Mouse (Mus musculus): ENCODE measurements around the gene Psmg4. TPM values are rescaled to one million over a fixed set of nuclear protein-coding genes. Genes with fewer than 3 reads are reported as not detected.
A peak's percentile ranks its signal among the peaks of the same experiment; 100 is the strongest.

Gene Psmg4
- polyA plus RNA-seq, 1 experiment from 2014 or later = 50.1 TPM

- Histone ChIP-seq H3K4me3 (ENCODE audit: low read depth, low read length) (no peak overlapping the region), H3K4me1 (ENCODE audit: insufficient read depth, low read depth, low read length) (no peaks in the 10 kb centered on the region), H3K27me3 (replicated peaks; ENCODE audit: insufficient read depth, low read length) (no peaks in the 10 kb centered on the region), H3K9ac (replicated peaks; ENCODE audit: low read depth) (no peak overlapping the region), H3K27ac (ENCODE audit: low read length) (no peak overlapping the region), H3K36me3 (ENCODE audit: insufficient read depth, low read length) (no peaks in the 10 kb centered on the region), H3K9me3 (ENCODE audit: low read length) (no peaks in the 10 kb centered on the region), H3K4me2 (replicated peaks; ENCODE audit: low read depth, low read length) (no peak overlapping the region)
- TF ChIP-seq EP300 (IDR thresholded peaks at IDR 0.05) (no peak), CTCF (IDR thresholded peaks at IDR 0.05) (no peak)
- 96% methylated on average over 2 of the region's 2 CpGs for WGBS
- DNase-seq (ENCODE audit: low spot score) (no peak), ATAC-seq (no peak)
These were observed 42.2 kb upstream of the Psmg4 start for GRCm38 (mm10) chr13:34120536-34120935.

GRCm38 (mm10) chr13:34125711-34126110, 37.1 kb upstream of the Psmg4 start:
- 0 out of 2 replicates have a peak, but pooled peaks cover 2% of the 10 kb centered on the region for H3K4me1 ChIP-seq (ENCODE audit: insufficient read depth, low read depth, low read length)
- H3K36me3 ChIP-seq (ENCODE audit: insufficient read depth, low read length) = no peaks in the 10 kb centered on the region
- no peaks in the 10 kb centered on the region for H3K27me3 ChIP-seq (replicated peaks; ENCODE audit: insufficient read depth, low read length)
- H3K4me2 ChIP-seq (replicated peaks; ENCODE audit: low read depth, low read length) = no peak overlapping the region
- ATAC-seq (no peak), DNase-seq (ENCODE audit: low spot score) (no peak)
- no peak overlapping the region for H3K9ac ChIP-seq (replicated peaks; ENCODE audit: low read depth)
- TF ChIP-seq CTCF (IDR thresholded peaks at IDR 0.05) (no peak), EP300 (IDR thresholded peaks at IDR 0.05) (no peak)
- no peak overlapping the region for H3K27ac ChIP-seq (ENCODE audit: low read length)
- no peak overlapping the region for H3K4me3 ChIP-seq (ENCODE audit: low read depth, low read length)
- 61% methylated on average over 4 of the region's 4 CpGs for WGBS
- no peaks in the 10 kb centered on the region for H3K9me3 ChIP-seq (ENCODE audit: low read length)

- no peak for TF ChIP-seq CTCF (IDR thresholded peaks at IDR 0.05)
- TF ChIP-seq EP300 (IDR thresholded peaks at IDR 0.05) = no peak
- Histone ChIP-seq H3K9ac (replicated peaks; ENCODE audit: low read depth) (no peak overlapping the region), H3K27me3 (replicated peaks; ENCODE audit: insufficient read depth, low read length) (peaks cover 6% of the 10 kb centered on the region; the same call in 1 of the 2 replicates), H3K4me1 (ENCODE audit: insufficient read depth, low read depth, low read length) (0 out of 2 replicates have a peak, but pooled peaks cover 7% of the 10 kb centered on the region), H3K36me3 (ENCODE audit: insufficient read depth, low read length) (no peaks in the 10 kb centered on the region), H3K27ac (ENCODE audit: low read length) (no peak overlapping the region), H3K4me3 (ENCODE audit: low read depth, low read length) (no peak overlapping the region), H3K9me3 (ENCODE audit: low read length) (no peaks in the 10 kb centered on the region), H3K4me2 (replicated peaks; ENCODE audit: low read depth, low read length) (no peak overlapping the region)
- ATAC-seq (no peak), DNase-seq (ENCODE audit: low spot score) (no peak)
- WGBS = 76% methylated on average over 9 of the region's 9 CpGs
These were observed 34.3 kb upstream of the Psmg4 start for GRCm38 (mm10) chr13:34128276-34129114.

- TF ChIP-seq EP300 (IDR thresholded peaks at IDR 0.05) (no peak), CTCF (IDR thresholded peaks at IDR 0.05) (no peak)
- H3K9ac ChIP-seq (replicated peaks; ENCODE audit: low read depth) = no peak overlapping the region; the same call in 1 of the 2 replicates
- no peaks in the 10 kb centered on the region for H3K36me3 ChIP-seq (ENCODE audit: insufficient read depth, low read length)
- peak overlapping the region; percentile 90 for H3K4me2 ChIP-seq (replicated peaks; ENCODE audit: low read depth, low read length)
- ATAC-seq (peak; percentile 25), DNase-seq (ENCODE audit: low spot score) (peak; percentile 51)
- H3K27ac ChIP-seq (ENCODE audit: low read length) = no peak overlapping the region
- H3K27me3 ChIP-seq (replicated peaks; ENCODE audit: insufficient read depth, low read length) = peaks cover 9% of the 10 kb centered on the region; the same call in 1 of the 2 replicates
- 0 out of 2 replicates have a peak, but pooled peaks cover 10% of the 10 kb centered on the region for H3K4me1 ChIP-seq (ENCODE audit: insufficient read depth, low read depth, low read length)
- peak overlapping the region; percentile 62 for H3K4me3 ChIP-seq (ENCODE audit: low read depth, low read length)
- H3K9me3 ChIP-seq (ENCODE audit: low read length) = no peaks in the 10 kb centered on the region
- WGBS = under 1% methylated on average over 30 of the region's 31 CpGs
These were observed 33.1 kb upstream of the Psmg4 start for GRCm38 (mm10) chr13:34129485-34130225.

GRCm38 (mm10) chr13:34130226-34130731, 32.5 kb upstream of the Psmg4 start, which contains the start of gene Tubb2b:
TSS of gene Tubb2b (minus strand) at chr13:34130466.
- WGBS = under 1% methylated on average over 26 of the region's 26 CpGs
- peak within 1 kb of the TSS; percentile 62 for H3K4me3 ChIP-seq (ENCODE audit: low read depth, low read length)
- peak within 1 kb of the TSS; percentile 90 for H3K4me2 ChIP-seq (replicated peaks; ENCODE audit: low read depth, low read length)
- H3K9ac ChIP-seq (replicated peaks; ENCODE audit: low read depth) = no peak within 1 kb of the TSS; the same call in 1 of the 2 replicates
- no peaks in the 10 kb centered on the region for H3K36me3 ChIP-seq (ENCODE audit: insufficient read depth, low read length)
- peaks cover 9% of the 10 kb centered on the region; the same call in 1 of the 2 replicates for H3K27me3 ChIP-seq (replicated peaks; ENCODE audit: insufficient read depth, low read length)
- no peak for TF ChIP-seq EP300 (IDR thresholded peaks at IDR 0.05)
- no peak for TF ChIP-seq CTCF (IDR thresholded peaks at IDR 0.05)
- ATAC-seq = peak; percentile 91
- H3K9me3 ChIP-seq (ENCODE audit: low read length) = no peaks in the 10 kb centered on the region
- H3K4me1 ChIP-seq (ENCODE audit: insufficient read depth, low read depth, low read length) = 0 out of 2 replicates have a peak, but pooled peaks cover 10% of the 10 kb centered on the region
- H3K27ac ChIP-seq (ENCODE audit: low read length) = peak within 1 kb of the TSS; percentile 32; the same call in 1 of the 2 replicates
- DNase-seq (ENCODE audit: low spot score) = peak; percentile 77

All from lung, postnatal 0 days (tissue).